Mouse (Mus musculus) midbrain, embryonic 14.5 days (tissue): ENCODE measurements around the gene Stk38l. TPM values are rescaled to one million over a fixed set of nuclear protein-coding genes. Genes with fewer than 3 reads are reported as not detected.
"Not testable (repeated sequence)": the region's sequence is repeated elsewhere in the genome, so short reads cannot be mapped to it uniquely, and the experiment has no call there.

Experiments used
- ATAC-seq: fragments of 200-750 bp; cut with Nextera tagmentation; 2 replicates; pipeline ENCODE4 v1.8.0; 2017; ENCODE audit warnings: moderate number of reproducible peaks, moderate library complexity; ENCODE audit not compliant: low FRiP score, low TSS enrichment
- DNase-seq: peaks from one replicate; pipeline ENCODE4 v3.0.0-alpha.2; 2015
- H3K27ac ChIP-seq: fragments of 300-500 bp; sonication (generic); replicated peaks from 2 replicates; pipeline ENCODE4 v1.5.1; 2014; ENCODE audit warnings: mild to moderate bottlenecking, low read depth, low read length, moderate library complexity
- H3K27me3 ChIP-seq: fragments of 300-500 bp; sonication (generic); 2 replicates; pipeline ENCODE4 v1.6.1; 2014; ENCODE audit warnings: low read length, control low read depth, mixed read lengths; ENCODE audit not compliant: control insufficient read depth, insufficient read depth
- H3K36me3 ChIP-seq: fragments of 300-500 bp; sonication (generic); 2 replicates; pipeline ENCODE4 v1.6.1; 2014; ENCODE audit warnings: low read length, control low read depth; ENCODE audit not compliant: control insufficient read depth, insufficient read depth
- H3K4me1 ChIP-seq: fragments of 300-500 bp; sonication (generic); 2 replicates; pipeline ENCODE4 v1.6.1; 2014; ENCODE audit warnings: mild to moderate bottlenecking, antibody characterized with exemption, low read length, control low read depth; ENCODE audit not compliant: control insufficient read depth, insufficient read depth
- H3K4me2 ChIP-seq: fragments of 300-500 bp; sonication (generic); 2 replicates; pipeline ENCODE4 v1.6.1; 2014; ENCODE audit warnings: mild to moderate bottlenecking, low read length, moderate library complexity
- H3K4me3 ChIP-seq: fragments of 300-500 bp; sonication (generic); replicated peaks from 2 replicates; pipeline ENCODE4 v1.5.1; 2014; ENCODE audit warnings: low read depth, low read length
- H3K9ac ChIP-seq: fragments of 300-500 bp; sonication (generic); replicated peaks from 2 replicates; pipeline ENCODE4 v1.6.1; 2014; ENCODE audit warnings: mild to moderate bottlenecking, low read length, moderate library complexity
- H3K9me3 ChIP-seq: fragments of 300-500 bp; sonication (generic); 2 replicates; pipeline ENCODE4 v1.6.1; 2016; ENCODE audit warnings: low read length, control low read depth, mixed read lengths; ENCODE audit not compliant: control insufficient read depth
- WGBS: fragments of 180-500 bp; shearing (Covaris S2); extraction: QIAGEN DNeasy Blood & Tissue Kit; methylation state at CpG from one replicate; pipeline ENCODE4 v1.1.7; 2014; 5-methylcytosine and 5-hydroxymethylcytosine counted together
- polyA plus RNA-seq: library from polyadenylated mRNA; unstranded; fragments of >200 nt; fragmentation: Nextera tagmentation; extraction: Ambion mirVana; gene quantifications from 2 replicates; pipeline ENCODE4 v1.2.1, GENCODE M21; 2014

The Stk38l gene
- polyA plus RNA-seq, 1 experiment from 2014 or later, result 20.2 TPM

- no peak overlapping the region for H3K4me3 ChIP-seq
- H3K27me3 ChIP-seq, result no peaks in the 10 kb centered on the region
- no peak for ATAC-seq
- no peaks in the 10 kb centered on the region for H3K4me1 ChIP-seq
- H3K36me3 ChIP-seq, result peaks cover 64% of the 10 kb centered on the region
- WGBS, result 81% methylated on average over 6 of the region's 6 CpGs
- no peak overlapping the region for H3K4me2 ChIP-seq
- H3K9me3 ChIP-seq, result no peaks in the 10 kb centered on the region
- H3K9ac ChIP-seq, result no peak overlapping the region
- DNase-seq, result no peak
- no peak overlapping the region for H3K27ac ChIP-seq
These were observed 45.4 kb downstream of the Stk38l start for GRCm38 (mm10) chr6:146770005-146770745.

- WGBS, result 90% methylated on average over 5 of the region's 5 CpGs
- no peaks in the 10 kb centered on the region for H3K27me3 ChIP-seq
- no peak overlapping the region for H3K4me3 ChIP-seq
- no peaks in the 10 kb centered on the region for H3K4me1 ChIP-seq
- H3K9me3 ChIP-seq, result no peaks in the 10 kb centered on the region
- H3K9ac ChIP-seq, result no peak overlapping the region
- H3K27ac ChIP-seq, result no peak overlapping the region
- H3K36me3 ChIP-seq, result peaks cover 64% of the 10 kb centered on the region
- DNase-seq (no peak), ATAC-seq (no peak)
- H3K4me2 ChIP-seq, result no peak overlapping the region
These were observed 46.0 kb downstream of the Stk38l start for GRCm38 (mm10) chr6:146770808-146771207.

DNA sequence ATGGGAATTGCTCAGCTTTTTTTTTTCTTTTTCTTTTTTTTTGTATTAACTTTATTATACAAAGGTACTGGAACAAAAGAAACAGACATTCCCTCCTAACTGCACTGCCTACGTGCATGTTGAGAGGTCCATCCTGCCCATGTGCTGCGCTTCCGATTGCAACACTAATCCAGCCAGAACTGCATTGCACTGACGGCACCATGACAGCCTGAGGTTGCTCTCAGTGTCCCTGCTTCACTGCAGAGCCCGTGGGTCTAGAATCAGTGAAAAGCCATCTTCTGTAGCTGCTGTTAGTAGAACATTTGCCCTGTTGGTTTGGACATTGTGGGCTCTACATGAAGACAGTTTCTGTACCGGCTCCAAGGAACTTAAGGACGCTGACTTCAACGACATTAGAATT, 51.1 kb downstream of the Stk38l start:
- H3K4me1 ChIP-seq, H3K9me3 ChIP-seq, H3K9ac ChIP-seq, H3K27me3 ChIP-seq, H3K4me2 ChIP-seq, H3K27ac ChIP-seq, ATAC-seq, H3K4me3 ChIP-seq, DNase-seq: not testable (repeated sequence)
- 64% methylated on average over 8 of the region's 8 CpGs for WGBS
- H3K36me3 ChIP-seq, result peaks cover 33% of the 10 kb centered on the region

DNA sequence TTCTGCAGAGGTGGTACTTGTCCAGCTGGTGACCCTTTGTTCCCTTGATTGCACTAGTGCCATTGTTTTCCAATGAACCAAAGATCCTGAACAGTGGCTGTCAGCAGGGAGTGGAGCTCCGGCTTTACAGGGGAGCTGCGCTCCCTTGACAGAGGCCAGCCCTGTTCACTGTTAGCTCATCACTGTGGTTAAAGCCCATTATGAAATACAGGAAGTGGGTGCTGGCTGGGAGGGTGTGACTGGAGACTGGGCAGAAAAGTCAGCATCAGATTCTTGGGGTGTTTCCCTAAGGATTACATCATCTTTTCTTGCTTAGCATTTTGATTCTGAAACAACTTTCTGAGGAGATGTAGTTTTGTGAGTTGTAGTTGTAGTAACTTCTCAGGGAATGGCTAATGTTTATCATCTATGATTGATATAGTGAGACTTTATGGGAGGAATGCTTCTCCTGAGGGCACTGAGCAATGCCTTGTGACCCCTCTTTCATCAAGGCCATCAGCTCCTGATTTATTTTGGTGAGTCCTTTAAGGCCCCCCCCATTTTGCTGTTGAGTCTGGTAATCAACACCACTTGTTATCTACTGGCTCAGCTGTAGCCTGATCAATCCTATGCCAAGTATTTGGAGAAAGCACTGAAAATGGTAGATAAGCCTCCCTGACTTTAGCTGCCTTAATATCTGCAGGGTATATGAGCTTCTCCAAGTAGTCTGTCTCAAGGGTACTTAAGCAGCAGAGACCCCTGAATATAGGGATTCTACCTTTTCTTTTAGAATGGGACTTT, 52.0 kb downstream of the Stk38l start:
- no peak overlapping the region for H3K4me2 ChIP-seq
- H3K27me3 ChIP-seq, result no peaks in the 10 kb centered on the region
- H3K4me3 ChIP-seq, result no peak overlapping the region
- H3K4me1 ChIP-seq, result no peaks in the 10 kb centered on the region
- H3K9me3 ChIP-seq, result no peaks in the 10 kb centered on the region
- H3K9ac ChIP-seq, result no peak overlapping the region
- no peak overlapping the region for H3K27ac ChIP-seq
- ATAC-seq (no peak), DNase-seq (no peak)
- WGBS, result 15% methylated on average over 2 of the region's 2 CpGs
- peaks cover 25% of the 10 kb centered on the region for H3K36me3 ChIP-seq

GRCm38 (mm10) chr6:146778055-146778454, 53.3 kb downstream of the Stk38l start:
- Histone ChIP-seq H3K9me3 (no peaks in the 10 kb centered on the region), H3K4me1 (no peaks in the 10 kb centered on the region), H3K9ac (no peak overlapping the region), H3K4me3 (no peak overlapping the region), H3K27me3 (no peaks in the 10 kb centered on the region), H3K4me2 (no peak overlapping the region), H3K36me3 (peaks cover 17% of the 10 kb centered on the region), H3K27ac (no peak overlapping the region)
- 96% methylated on average over 3 of the region's 3 CpGs for WGBS
- no peak for DNase-seq
- no peak for ATAC-seq

- H3K9me3 ChIP-seq, result peaks cover 7% of the 10 kb centered on the region; the same call in 1 of the 2 replicates
- ATAC-seq, result no peak; the same call in 1 of the 2 replicates
- no peak overlapping the region for H3K9ac ChIP-seq
- no peak for DNase-seq
- no peaks in the 10 kb centered on the region for H3K4me1 ChIP-seq
- H3K4me3 ChIP-seq, result no peak overlapping the region
- 91% methylated on average over 3 of the region's 3 CpGs for WGBS
- no peak overlapping the region for H3K4me2 ChIP-seq
- no peaks in the 10 kb centered on the region for H3K27me3 ChIP-seq
- no peak overlapping the region for H3K27ac ChIP-seq
- peaks cover 3% of the 10 kb centered on the region; the same call in 1 of the 2 replicates for H3K36me3 ChIP-seq
These were observed 56.8 kb downstream of the Stk38l start for GRCm38 (mm10) chr6:146781566-146781965.

GRCm38 (mm10) chr6:146793527-146793926, 68.7 kb downstream of the Stk38l start:
- Histone ChIP-seq H3K9me3 (no peaks in the 10 kb centered on the region), H3K4me1 (peaks cover 6% of the 10 kb centered on the region; the same call in 1 of the 2 replicates), H3K4me2 (no peak overlapping the region), H3K27ac (no peak overlapping the region), H3K9ac (no peak overlapping the region), H3K27me3 (peaks cover 4% of the 10 kb centered on the region; the same call in 1 of the 2 replicates), H3K4me3 (no peak overlapping the region), H3K36me3 (no peaks in the 10 kb centered on the region)
- DNase-seq (no peak), ATAC-seq (no peak)
- WGBS, result 79% methylated on average over 3 of the region's 3 CpGs

GRCm38 (mm10) chr6:146795166-146795923, 70.5 kb downstream of the Stk38l start:
- DNase-seq, result no peak
- Histone ChIP-seq H3K4me2 (peak overlapping the region; percentile 91), H3K27me3 (peaks cover 4% of the 10 kb centered on the region; the same call in 1 of the 2 replicates), H3K36me3 (no peaks in the 10 kb centered on the region), H3K9ac (peak overlapping the region; percentile 64), H3K4me3 (peak overlapping the region; percentile 48), H3K9me3 (no peaks in the 10 kb centered on the region), H3K4me1 (peaks cover 6% of the 10 kb centered on the region; the same call in 1 of the 2 replicates), H3K27ac (no peak overlapping the region)
- WGBS, result 19% methylated on average over 22 of the region's 22 CpGs
- ATAC-seq, result no peak; the same call in 1 of the 2 replicates
